Mouse (Mus musculus) heart, postnatal 0 days (tissue): ENCODE measurements around the gene Isg20. TPM values are rescaled to one million over a fixed set of nuclear protein-coding genes. Genes with fewer than 3 reads are reported as not detected.

Experiments used
- ATAC-seq: fragments of 200-750 bp; cut with Nextera tagmentation; 2 replicates; pipeline ENCODE4 v1.8.0; 2017; ENCODE audit warnings: low read depth, moderate number of reproducible peaks, moderate library complexity; ENCODE audit not compliant: insufficient read depth
- DNase-seq: peaks from one replicate; pipeline ENCODE4 v3.0.0-alpha.2; 2016; ENCODE audit warnings: low spot score
- H3K27ac ChIP-seq: fragments of 300-500 bp; sonication (generic); 2 replicates; pipeline ENCODE4 v1.5.1; 2014; ENCODE audit warnings: low read depth, mild to moderate bottlenecking
- H3K27me3 ChIP-seq: fragments of 300-500 bp; sonication (generic); 2 replicates; pipeline ENCODE4 v1.6.1; 2014; ENCODE audit warnings: low read length, mixed read lengths; ENCODE audit not compliant: control insufficient read depth, insufficient read depth
- H3K36me3 ChIP-seq: fragments of 300-500 bp; sonication (generic); replicated peaks from 2 replicates; pipeline ENCODE4 v1.6.1; 2014; ENCODE audit warnings: low read length, mixed read lengths; ENCODE audit not compliant: control insufficient read depth, insufficient read depth
- H3K4me1 ChIP-seq: fragments of 300-500 bp; sonication (generic); 2 replicates; pipeline ENCODE4 v1.6.1; 2014; ENCODE audit warnings: antibody characterized with exemption; ENCODE audit not compliant: control insufficient read depth, insufficient read depth
- H3K4me2 ChIP-seq: fragments of 300-500 bp; sonication (generic); 2 replicates; pipeline ENCODE4 v1.6.1; 2014; ENCODE audit warnings: low read depth, mild to moderate bottlenecking, low read length, moderate library complexity
- H3K4me3 ChIP-seq: fragments of 300-500 bp; sonication (generic); 2 replicates; pipeline ENCODE4 v1.5.1; 2014; ENCODE audit warnings: low read depth, low read length
- H3K9ac ChIP-seq: fragments of 300-500 bp; sonication (generic); replicated peaks from 2 replicates; pipeline ENCODE4 v1.6.1; 2014; ENCODE audit warnings: low read depth, low read length, mixed read lengths
- H3K9me3 ChIP-seq: fragments of 300-500 bp; sonication (generic); replicated peaks from 2 replicates; pipeline ENCODE4 v1.6.1; 2016; ENCODE audit warnings: low read length; ENCODE audit not compliant: control insufficient read depth
- CTCF ChIP-seq: IDR thresholded peaks from 2 replicates; pipeline ENCODE4 v1.5.1; 2016; ENCODE audit warnings: antibody characterized with exemption, control low read depth, low read depth
- EP300 ChIP-seq: IDR thresholded peaks from 2 replicates; pipeline ENCODE4 v1.6.1; 2016; ENCODE audit warnings: antibody characterized with exemption, low read depth
- WGBS: fragments of 180-500 bp; shearing (Covaris S2); extraction: QIAGEN DNeasy Blood & Tissue Kit; methylation state at CpG from one replicate; pipeline ENCODE4 v1.1.7; 2014; 5-methylcytosine and 5-hydroxymethylcytosine counted together
- polyA plus RNA-seq: library from polyadenylated mRNA; unstranded; fragments of >200 nt; fragmentation: Nextera tagmentation; extraction: Ambion mirVana; gene quantifications from 2 replicates; pipeline ENCODE4 v1.2.1, GENCODE M21; 2015
- total RNA-seq: library from RNA; depleted of rRNA; stranded (reverse); fragments of >200 nt; gene quantifications from 2 replicates; pipeline ENCODE4 v1.2.3, GENCODE M21; 2014; ENCODE audit warnings: low replicate concordance; rRNA removed

Isg20 gene
- 0.31 and 11.5 TPM in 2 replicates for total RNA-seq
- 3.1 and 5.2 TPM in 2 replicates for polyA plus RNA-seq

GRCm38 (mm10) chr7:78912974-78913474 lies at the start of gene Isg20:
Gene Isg20, plus strand, starts transcription at chr7:78913424.
- ATAC-seq, result no peak
- no peaks in the 10 kb centered on the region for H3K27me3 ChIP-seq
- no peak for DNase-seq
- no peaks in the 10 kb centered on the region for H3K9me3 ChIP-seq
- WGBS, result 76% methylated on average over 5 of the region's 5 CpGs
- peaks cover 26% of the 10 kb centered on the region for H3K4me1 ChIP-seq
- TF ChIP-seq EP300, result no peak
- peak within 1 kb of the TSS; percentile 40; the same call in 1 of the 2 replicates for H3K9ac ChIP-seq
- peak within 1 kb of the TSS; percentile 23; the same call in 1 of the 2 replicates for H3K27ac ChIP-seq
- H3K4me2 ChIP-seq, result peak within 1 kb of the TSS; percentile 64
- H3K36me3 ChIP-seq, result 0 out of 2 replicates have a peak, but pooled peaks cover 3% of the 10 kb centered on the region
- H3K4me3 ChIP-seq, result peak within 1 kb of the TSS; percentile 34

GRCm38 (mm10) chr7:78863796-78864445 lies 49.3 kb upstream of the Isg20 start:
- DNase-seq (no peak), ATAC-seq (no peak)
- H3K36me3 ChIP-seq, result no peaks in the 10 kb centered on the region
- H3K4me1 ChIP-seq, result 0 out of 2 replicates have a peak, but pooled peaks cover 3% of the 10 kb centered on the region
- WGBS, result 59% methylated on average over 7 of the region's 7 CpGs
- no peak overlapping the region for H3K4me2 ChIP-seq
- no peaks in the 10 kb centered on the region for H3K9me3 ChIP-seq
- no peak overlapping the region for H3K9ac ChIP-seq
- TF ChIP-seq CTCF (no peak), EP300 (no peak)
- H3K4me3 ChIP-seq, result no peak overlapping the region
- H3K27me3 ChIP-seq, result no peaks in the 10 kb centered on the region
- no peak overlapping the region for H3K27ac ChIP-seq

GRCm38 (mm10) chr7:78864446-78864802 lies 48.8 kb upstream of the Isg20 start:
- 39% methylated on average over 4 of the region's 4 CpGs for WGBS
- no peaks in the 10 kb centered on the region for H3K36me3 ChIP-seq
- 0 out of 2 replicates have a peak, but pooled peaks cover 3% of the 10 kb centered on the region for H3K4me1 ChIP-seq
- no peak for DNase-seq
- no peak overlapping the region for H3K27ac ChIP-seq
- H3K9me3 ChIP-seq, result no peaks in the 10 kb centered on the region
- no peak overlapping the region for H3K9ac ChIP-seq
- no peak overlapping the region for H3K4me3 ChIP-seq
- ATAC-seq, result no peak
- H3K4me2 ChIP-seq, result no peak overlapping the region
- TF ChIP-seq CTCF, result no peak
- no peak for TF ChIP-seq EP300
- no peaks in the 10 kb centered on the region for H3K27me3 ChIP-seq

- TF ChIP-seq EP300 (no peak), CTCF (no peak)
- Histone ChIP-seq H3K9me3 (no peaks in the 10 kb centered on the region), H3K9ac (no peak overlapping the region), H3K4me1 (0 out of 2 replicates have a peak, but pooled peaks cover 3% of the 10 kb centered on the region), H3K4me3 (no peak overlapping the region), H3K27me3 (no peaks in the 10 kb centered on the region), H3K36me3 (no peaks in the 10 kb centered on the region), H3K27ac (no peak overlapping the region), H3K4me2 (no peak overlapping the region)
- WGBS, result 46% methylated on average over 12 of the region's 12 CpGs
- ATAC-seq (no peak), DNase-seq (no peak)
Observed at GRCm38 (mm10) chr7:78865212-78865949, 47.8 kb upstream of the Isg20 start.

GRCm38 (mm10) chr7:78868731-78869130 lies 44.5 kb upstream of the Isg20 start:
- ATAC-seq, result no peak
- H3K27ac ChIP-seq, result no peak overlapping the region
- DNase-seq, result no peak

More at GRCm38 (mm10) chr7:78868731-78869130, 44.5 kb upstream of the Isg20 start:
- Histone ChIP-seq H3K4me1 (0 out of 2 replicates have a peak, but pooled peaks cover 3% of the 10 kb centered on the region), H3K9ac (no peak overlapping the region), H3K4me3 (no peak overlapping the region), H3K36me3 (no peaks in the 10 kb centered on the region), H3K27me3 (no peaks in the 10 kb centered on the region), H3K4me2 (no peak overlapping the region), H3K9me3 (no peaks in the 10 kb centered on the region)
- WGBS, result 54% methylated on average over 5 of the region's 5 CpGs
- TF ChIP-seq EP300 (no peak), CTCF (no peak)
